Mouse (Mus musculus): ENCODE results near the gene Tbcc.

Gene Tbcc

GRCm38 (mm10) chr17:46870204-46870798 lies 20.2 kb upstream of the Tbcc start:
- no peak for DNase-seq (ENCODE audit: low spot score in 2 of 2)

- no peak for DNase-seq (ENCODE audit: low spot score in 2 of 2)
Observed at GRCm38 (mm10) chr17:46870913-46871312, 19.6 kb upstream of the Tbcc start.

- DNase-seq (ENCODE audit: low spot score in 2 of 2): no peak
Observed at GRCm38 (mm10) chr17:46872806-46873205, 17.7 kb upstream of the Tbcc start.

- no peak for DNase-seq (ENCODE audit: low spot score in 2 of 2)
Observed at GRCm38 (mm10) chr17:46874133-46874532, 16.4 kb upstream of the Tbcc start.

GRCm38 (mm10) chr17:46875626-46876025 lies 14.9 kb upstream of the Tbcc start:
- DNase-seq (ENCODE audit: low spot score in 2 of 2): no peak

GRCm38 (mm10) chr17:46876371-46876950 lies 14.0 kb upstream of the Tbcc start:
- no peak for DNase-seq (ENCODE audit: low spot score in 2 of 2)

GRCm38 (mm10) chr17:46877061-46877460 lies 13.4 kb upstream of the Tbcc start:
- DNase-seq (ENCODE audit: low spot score in 2 of 2): no peak

GRCm38 (mm10) chr17:46879841-46880311 lies 10.6 kb upstream of the Tbcc start:
- DNase-seq (ENCODE audit: low spot score in 2 of 2): no peak

- no peak for DNase-seq (ENCODE audit: low spot score in 2 of 2)
Observed at GRCm38 (mm10) chr17:46880322-46880721, 10.2 kb upstream of the Tbcc start.

- no peak for DNase-seq (ENCODE audit: low spot score in 2 of 2)
Observed at GRCm38 (mm10) chr17:46881728-46882127, 8.8 kb upstream of the Tbcc start.

GRCm38 (mm10) chr17:46883107-46883506 lies 7.4 kb upstream of the Tbcc start:
- DNase-seq (ENCODE audit: low spot score in 2 of 2): no peak

- no peak for DNase-seq (ENCODE audit: low spot score in 2 of 2)
Observed at GRCm38 (mm10) chr17:46884766-46885165, 5.7 kb upstream of the Tbcc start.

GRCm38 (mm10) chr17:46885218-46885909 lies 5.1 kb upstream of the Tbcc start:
- no peak for DNase-seq (ENCODE audit: low spot score in 2 of 2)

- DNase-seq (ENCODE audit: low spot score in 2 of 2): peak in 1 of 2 experiments; percentile 26
Observed at GRCm38 (mm10) chr17:46885910-46886643, 4.4 kb upstream of the Tbcc start.

GRCm38 (mm10) chr17:46888511-46889212 lies 1.8 kb upstream of the Tbcc start:
- peak in 1 of 2 experiments; percentile 45 for DNase-seq (ENCODE audit: low spot score in 2 of 2)

- DNase-seq (ENCODE audit: low spot score in 2 of 2): peak; percentile 70 to 83
Observed at GRCm38 (mm10) chr17:46889450-46890084, 917 bp upstream of the Tbcc start.

- DNase-seq (ENCODE audit: low spot score in 2 of 2): peak; percentile 51 to 82
Observed at GRCm38 (mm10) chr17:46890843-46891594, 535 bp downstream of the Tbcc start.

GRCm38 (mm10) chr17:46895426-46895825 lies 4.9 kb downstream of the Tbcc start:
- no peak for DNase-seq (ENCODE audit: low spot score in 2 of 2)

GRCm38 (mm10) chr17:46897221-46897950 lies 6.9 kb downstream of the Tbcc start:
- DNase-seq (ENCODE audit: low spot score in 2 of 2): no peak

- no peak for DNase-seq (ENCODE audit: low spot score in 2 of 2)
Observed at GRCm38 (mm10) chr17:46900941-46901340, 10.5 kb downstream of the Tbcc start.

All from spleen, postnatal 4 days (tissue).